In genomic region chr12:98571896-98572680, GRCm38 (mm10) we compare ENCODE assay signal across 12 mouse cellular contexts. TPM values are rescaled to one million over a fixed set of nuclear protein-coding genes. Genes with fewer than 3 reads are reported as not detected.
A peak's percentile ranks its signal among the peaks of the same experiment; 100 is the strongest.
DNase-seq lines count a peak whose midpoint lies in the region; ATAC-seq lines count a peak whose summit lies in the region.
"Had no signal": no experiment of that assay in that cellular context is flagged by ENCODE, and none has a peak within 500 bp of the region (broad histone marks: within the 10 kb centered on the region; RNA-seq: fewer than 3 reads in every experiment).

No protein-coding gene starts in this region.

- 0 out of 2 replicates have a peak, but pooled peaks cover 2% of the 10 kb centered on the region for H3K4me1 ChIP-seq in hindbrain, embryonic 11.5 days (replicated peaks; ENCODE audit: control insufficient read depth, insufficient read depth, low read length)
- peaks cover 64% of the 10 kb centered on the region for H3K4me1 ChIP-seq in midbrain, embryonic 16.5 days (ENCODE audit: control insufficient read depth, insufficient read depth, low read length)

- DNase-seq in ZHBTc4 (ENCODE audit: low read depth, low spot score) (peak; percentile 12), liver (no peak)
- DNase-seq in cerebellum, postnatal 14 days = peak; percentile 36 to 61
- DNase-seq in hindbrain, embryonic 11.5 days (ENCODE audit: low spot score) = no peak
- no peak for DNase-seq in right cerebral cortex, adult 2 months (ENCODE audit: low spot score in 2 of 2)
- no peak for DNase-seq in lung, postnatal 10 days
- DNase-seq: liver, postnatal 0 days; spleen, adult 18-20 months had no signal

- no peaks in the 10 kb centered on the region for H3K9me3 ChIP-seq in hindbrain, embryonic 11.5 days (ENCODE audit: control insufficient read depth, low read length)
- no peaks in the 10 kb centered on the region for H3K9me3 ChIP-seq in midbrain, embryonic 16.5 days (replicated peaks; ENCODE audit: control insufficient read depth, low read length, poor library complexity, severe bottlenecking)
- H3K9me3 ChIP-seq: heart, embryonic 10.5 days had no signal

- H3K9ac ChIP-seq in hindbrain, embryonic 11.5 days (ENCODE audit: low read depth, low read length) = 0 out of 2 replicates have a peak overlapping the region, but pooled peaks have one; percentile 16
- peak overlapping the region; percentile 93 for H3K9ac ChIP-seq in midbrain, embryonic 16.5 days (ENCODE audit: low read depth, low read length)
- H3K9ac ChIP-seq: liver, postnatal 0 days had no signal

- no peak overlapping the region for H3K27ac ChIP-seq in hindbrain, embryonic 11.5 days (ENCODE audit: low read depth, low read length)
- H3K27ac ChIP-seq in midbrain, embryonic 16.5 days (ENCODE audit: low read length) = peak overlapping the region; percentile 58
- H3K27ac ChIP-seq: heart, embryonic 10.5 days; kidney, postnatal 0 days had no signal

- no peak for ATAC-seq in hindbrain, embryonic 11.5 days (ENCODE audit: low FRiP score)
- no peak for ATAC-seq in midbrain, embryonic 16.5 days
- ATAC-seq: liver, postnatal 0 days had no signal

- peak overlapping the region; percentile 72 for H3K4me3 ChIP-seq in hindbrain, embryonic 11.5 days (ENCODE audit: low read depth, low read length)
- H3K4me3 ChIP-seq in midbrain, embryonic 16.5 days (ENCODE audit: low read depth, low read length) = peak overlapping the region; percentile 73
- H3K4me3 ChIP-seq: heart, embryonic 10.5 days; myocyte had no signal

- H3K4me2 ChIP-seq in hindbrain, embryonic 11.5 days (replicated peaks; ENCODE audit: low read depth, low read length) = peak overlapping the region; percentile 69
- peak overlapping the region; percentile 74 for H3K4me2 ChIP-seq in midbrain, embryonic 16.5 days (ENCODE audit: low read length)

- 45% methylated on average over 8 of the region's 8 CpGs for WGBS in hindbrain, embryonic 11.5 days
- 31% methylated on average over 8 of the region's 8 CpGs for WGBS in midbrain, embryonic 16.5 days

- no peaks in the 10 kb centered on the region for H3K27me3 ChIP-seq in hindbrain, embryonic 11.5 days (ENCODE audit: control insufficient read depth, insufficient read depth, low read length)
- no peaks in the 10 kb centered on the region for H3K27me3 ChIP-seq in midbrain, embryonic 16.5 days (ENCODE audit: control insufficient read depth, insufficient read depth, low read depth, low read length)

- H3K36me3 ChIP-seq in hindbrain, embryonic 11.5 days (ENCODE audit: control insufficient read depth, insufficient read depth, low read length) = no peaks in the 10 kb centered on the region
- H3K36me3 ChIP-seq in midbrain, embryonic 16.5 days (ENCODE audit: control insufficient read depth, insufficient read depth, low read length) = no peaks in the 10 kb centered on the region
- H3K36me3 ChIP-seq: heart, embryonic 10.5 days had no signal

RNA-seq across cellular contexts. Expression of gene Kcnk10, which starts 6.0 kb away (rescaled TPM):
- 36.5 and 40.3 TPM in 2 replicates for polyA plus RNA-seq in hindbrain, embryonic 11.5 days (2014; fragmentation: Nextera tagmentation; extraction: Ambion mirVana)
- 40.7 and 50.0 TPM in 2 replicates for polyA plus RNA-seq in midbrain, embryonic 16.5 days (2015; fragmentation: Nextera tagmentation; extraction: Ambion mirVana)
- polyA plus RNA-seq: myocyte had no signal

RNA-seq across cellular contexts. Expression of gene Spata7, which starts 55.9 kb away (rescaled TPM):
- polyA plus RNA-seq in hindbrain, embryonic 11.5 days (2014; fragmentation: Nextera tagmentation; extraction: Ambion mirVana) = 22.5 and 27.8 TPM in 2 replicates
- 35.7 and 37.7 TPM in 2 replicates for polyA plus RNA-seq in midbrain, embryonic 16.5 days (2015; fragmentation: Nextera tagmentation; extraction: Ambion mirVana)

Comparison
In these comparisons a context has a peak if more than half of its experiments do, and no peak if none do; other contexts are left out.
1. DNase-seq: peak in ZHBTc4 (single experiment) and cerebellum, postnatal 14 days (2 of 2); none in hindbrain, embryonic 11.5 days (single experiment), right cerebral cortex, adult 2 months (0 of 2), liver (single experiment) and lung, postnatal 10 days (single experiment).